Mouse (Mus musculus) heart, embryonic 16.5 days (tissue): ENCODE measurements around the gene Palm. TPM values are rescaled to one million over a fixed set of nuclear protein-coding genes. Genes with fewer than 3 reads are reported as not detected.

Experiments
- ATAC-seq: fragments of 200-750 bp; cut with Nextera tagmentation; replicated peaks from 2 replicates; pipeline ENCODE4 v1.8.0; 2017; ENCODE audit warnings: moderate number of reproducible peaks; ENCODE audit not compliant: insufficient read depth, low FRiP score; ENCODE audit errors: extremely low read depth
- H3K27ac ChIP-seq: fragments of 300-500 bp; sonication (generic); 2 replicates; pipeline ENCODE4 v1.5.1; 2014; ENCODE audit warnings: mild to moderate bottlenecking, low read length, control low read depth, moderate library complexity
- H3K27me3 ChIP-seq: fragments of 300-500 bp; sonication (generic); 2 replicates; pipeline ENCODE4 v1.6.1; 2014; ENCODE audit warnings: low read length, mixed read lengths; ENCODE audit not compliant: control insufficient read depth, insufficient read depth
- H3K36me3 ChIP-seq: fragments of 300-500 bp; sonication (generic); 2 replicates; pipeline ENCODE4 v1.6.1; 2014; ENCODE audit not compliant: control insufficient read depth, insufficient read depth
- H3K4me1 ChIP-seq: fragments of 300-500 bp; sonication (generic); 2 replicates; pipeline ENCODE4 v1.6.1; 2014; ENCODE audit warnings: low read length, mixed read lengths; ENCODE audit not compliant: control insufficient read depth, insufficient read depth
- H3K4me2 ChIP-seq: fragments of 300-500 bp; sonication (generic); 2 replicates; pipeline ENCODE4 v1.6.1; 2014; ENCODE audit warnings: low read depth, mild to moderate bottlenecking, control low read depth, low read length
- H3K4me3 ChIP-seq: fragments of 300-500 bp; sonication (generic); 2 replicates; pipeline ENCODE4 v1.5.1; 2014; ENCODE audit warnings: mild to moderate bottlenecking, control low read depth, low read length
- H3K9ac ChIP-seq: fragments of 300-500 bp; sonication (generic); 2 replicates; pipeline ENCODE4 v1.6.1; 2014; ENCODE audit warnings: low read length, control low read depth
- H3K9me3 ChIP-seq: fragments of 300-500 bp; sonication (generic); replicated peaks from 2 replicates; pipeline ENCODE4 v1.6.1; 2016; ENCODE audit warnings: low read length; ENCODE audit not compliant: control insufficient read depth
- WGBS: fragments of 180-500 bp; shearing (Covaris S2); extraction: QIAGEN DNeasy Blood & Tissue Kit; methylation state at CpG from one replicate; pipeline ENCODE4 v1.1.7; 2014; 5-methylcytosine and 5-hydroxymethylcytosine counted together
- polyA plus RNA-seq: library from polyadenylated mRNA; unstranded; fragments of >200 nt; fragmentation: Nextera tagmentation; extraction: Ambion mirVana; gene quantifications from 2 replicates; pipeline ENCODE4 v1.2.1, GENCODE M21; 2015

Palm gene
- polyA plus RNA-seq, 1 experiment from 2014 or later: 67.6 TPM

- no peaks in the 10 kb centered on the region for H3K9me3 ChIP-seq
- ATAC-seq: no peak
- WGBS: 36% methylated on average over 9 of the region's 9 CpGs
Observed at GRCm38 (mm10) chr10:79852107-79852789, 58.9 kb downstream of the Palm start.

GRCm38 (mm10) chr10:79852827-79853226 is 59.5 kb downstream of the Palm start:
- Histone ChIP-seq H3K4me3 (peak overlapping the region; percentile 52), H3K9ac (peak overlapping the region; percentile 75), H3K36me3 (peaks cover 4% of the 10 kb centered on the region; the same call in 1 of the 2 replicates), H3K9me3 (no peaks in the 10 kb centered on the region), H3K4me1 (peaks cover 49% of the 10 kb centered on the region), H3K4me2 (peak overlapping the region; percentile 68), H3K27me3 (no peaks in the 10 kb centered on the region), H3K27ac (peak overlapping the region; percentile 99)
- no peak for ATAC-seq
- WGBS: 28% methylated on average over 8 of the region's 8 CpGs

More at GRCm38 (mm10) chr10:79852107-79852789, 58.9 kb downstream of the Palm start:
- H3K27ac ChIP-seq: peak overlapping the region; percentile 99
- peaks cover 43% of the 10 kb centered on the region for H3K4me1 ChIP-seq
- H3K27me3 ChIP-seq: no peaks in the 10 kb centered on the region
- H3K4me2 ChIP-seq: peak overlapping the region; percentile 68
- H3K9ac ChIP-seq: peak overlapping the region; percentile 75
- H3K4me3 ChIP-seq: peak overlapping the region; percentile 52
- peaks cover 4% of the 10 kb centered on the region; the same call in 1 of the 2 replicates for H3K36me3 ChIP-seq

- peak; percentile 59 for ATAC-seq
- WGBS: under 1% methylated on average over 15 of the region's 15 CpGs
- H3K4me2 ChIP-seq: peak overlapping the region; percentile 68
- H3K27ac ChIP-seq: peak overlapping the region; percentile 99
- peaks cover 55% of the 10 kb centered on the region for H3K4me1 ChIP-seq
- H3K9ac ChIP-seq: peak overlapping the region; percentile 75
- H3K9me3 ChIP-seq: no peaks in the 10 kb centered on the region
- no peaks in the 10 kb centered on the region for H3K27me3 ChIP-seq
- peaks cover 4% of the 10 kb centered on the region; the same call in 1 of the 2 replicates for H3K36me3 ChIP-seq
- peak overlapping the region; percentile 52 for H3K4me3 ChIP-seq
Observed at GRCm38 (mm10) chr10:79853392-79853791, 60.0 kb downstream of the Palm start.

GRCm38 (mm10) chr10:79853860-79854795 is 60.8 kb downstream of the Palm start, which contains the start of gene Ptbp1:
TSS of gene Ptbp1 (plus strand) at chr10:79854427.
- under 1% methylated on average over 75 of the region's 75 CpGs for WGBS
- Histone ChIP-seq H3K9ac (peak within 1 kb of the TSS; percentile 100), H3K27me3 (no peaks in the 10 kb centered on the region), H3K9me3 (no peaks in the 10 kb centered on the region), H3K36me3 (peaks cover 6% of the 10 kb centered on the region), H3K4me2 (peak within 1 kb of the TSS; percentile 95), H3K4me3 (peak within 1 kb of the TSS; percentile 98), H3K27ac (peak within 1 kb of the TSS; percentile 100), H3K4me1 (peaks cover 62% of the 10 kb centered on the region)
- peak; percentile 82 for ATAC-seq

- Histone ChIP-seq H3K9ac (peak overlapping the region; percentile 100), H3K4me3 (peak overlapping the region; percentile 98), H3K4me1 (peaks cover 65% of the 10 kb centered on the region), H3K27me3 (no peaks in the 10 kb centered on the region), H3K27ac (peak overlapping the region; percentile 100), H3K9me3 (no peaks in the 10 kb centered on the region), H3K4me2 (peak overlapping the region; percentile 95), H3K36me3 (peaks cover 14% of the 10 kb centered on the region)
- WGBS: under 1% methylated on average over 83 of the region's 83 CpGs
- peak; percentile 9 for ATAC-seq
Observed at GRCm38 (mm10) chr10:79854801-79855541, 61.6 kb downstream of the Palm start.

GRCm38 (mm10) chr10:79855558-79856184 is 62.3 kb downstream of the Palm start:
- Histone ChIP-seq H3K36me3 (peaks cover 21% of the 10 kb centered on the region), H3K9ac (peak overlapping the region; percentile 100), H3K4me1 (peaks cover 62% of the 10 kb centered on the region), H3K4me3 (peak overlapping the region; percentile 98), H3K27ac (peak overlapping the region; percentile 100), H3K9me3 (no peaks in the 10 kb centered on the region), H3K4me2 (peak overlapping the region; percentile 95), H3K27me3 (no peaks in the 10 kb centered on the region)
- 0% methylated on average over 10 of the region's 10 CpGs for WGBS
- ATAC-seq: no peak

- WGBS: 17% methylated on average over 6 of the region's 6 CpGs
- Histone ChIP-seq H3K4me1 (peaks cover 60% of the 10 kb centered on the region), H3K27ac (peak overlapping the region; percentile 100), H3K4me2 (peak overlapping the region; percentile 95), H3K36me3 (peaks cover 27% of the 10 kb centered on the region), H3K27me3 (no peaks in the 10 kb centered on the region), H3K4me3 (peak overlapping the region; percentile 98), H3K9ac (peak overlapping the region; percentile 100), H3K9me3 (no peaks in the 10 kb centered on the region)
- no peak for ATAC-seq
Observed at GRCm38 (mm10) chr10:79856280-79856679, 62.9 kb downstream of the Palm start.
